Mouse (Mus musculus) olfactory bulb, adult 2 months (tissue): Measurements from ENCODE around the gene Add2. TPM values are rescaled to one million over a fixed set of nuclear protein-coding genes. Genes with fewer than 3 reads are reported as not detected.
A peak's percentile ranks its signal among the peaks of the same experiment; 100 is the strongest.
"Not testable (repeated sequence)": the region's sequence is repeated elsewhere in the genome, so short reads cannot be mapped to it uniquely, and the experiment has no call there.

Experiments
- H3K27ac ChIP-seq: fragments of 200-500 bp; 2 replicates; pipeline ENCODE4 v1.5.1; 2012; ENCODE audit warnings: low read depth, low read length; ENCODE audit not compliant: insufficient read depth
- H3K4me1 ChIP-seq: fragments of 200-500 bp; 2 replicates; pipeline ENCODE4 v1.6.1; 2012; ENCODE audit warnings: low read length; ENCODE audit not compliant: control insufficient read depth, insufficient read depth
- H3K4me3 ChIP-seq: fragments of 200-500 bp; 2 replicates; pipeline ENCODE4 v1.5.1; 2012; ENCODE audit warnings: mild to moderate bottlenecking, low read depth, low read length, moderate library complexity; ENCODE audit not compliant: insufficient read depth
- CTCF ChIP-seq: fragments of 200-500 bp; IDR thresholded peaks from 2 replicates; pipeline ENCODE4 v1.5.1; 2012; ENCODE audit warnings: low read depth, mild to moderate bottlenecking, low read length, moderate library complexity; ENCODE audit not compliant: insufficient read depth
- POLR2A ChIP-seq: fragments of 200-500 bp; IDR thresholded peaks from 2 replicates; pipeline ENCODE4 v1.6.1; 2012; ENCODE audit warnings: mild to moderate bottlenecking, low read depth, low read length, moderate library complexity; ENCODE audit not compliant: insufficient read depth
- WGBS: fragments of 180-500 bp; shearing (Covaris S2); methylation state at CpG from one replicate; pipeline ENCODE4 v1.1.7; 2018; 5-methylcytosine and 5-hydroxymethylcytosine counted together
- polyA plus RNA-seq: library from polyadenylated mRNA; stranded (reverse); fragments of >200 nt; gene quantifications from 2 replicates; pipeline ENCODE4 v1.2.4, GENCODE M21; 2012; ENCODE audit warnings: low replicate concordance; ENCODE audit not compliant: missing spikeins, insufficient read depth, insufficient read length

Gene Add2
- 39.6 TPM in 1 of 2 replicates, not detected in the other for polyA plus RNA-seq

DNA sequence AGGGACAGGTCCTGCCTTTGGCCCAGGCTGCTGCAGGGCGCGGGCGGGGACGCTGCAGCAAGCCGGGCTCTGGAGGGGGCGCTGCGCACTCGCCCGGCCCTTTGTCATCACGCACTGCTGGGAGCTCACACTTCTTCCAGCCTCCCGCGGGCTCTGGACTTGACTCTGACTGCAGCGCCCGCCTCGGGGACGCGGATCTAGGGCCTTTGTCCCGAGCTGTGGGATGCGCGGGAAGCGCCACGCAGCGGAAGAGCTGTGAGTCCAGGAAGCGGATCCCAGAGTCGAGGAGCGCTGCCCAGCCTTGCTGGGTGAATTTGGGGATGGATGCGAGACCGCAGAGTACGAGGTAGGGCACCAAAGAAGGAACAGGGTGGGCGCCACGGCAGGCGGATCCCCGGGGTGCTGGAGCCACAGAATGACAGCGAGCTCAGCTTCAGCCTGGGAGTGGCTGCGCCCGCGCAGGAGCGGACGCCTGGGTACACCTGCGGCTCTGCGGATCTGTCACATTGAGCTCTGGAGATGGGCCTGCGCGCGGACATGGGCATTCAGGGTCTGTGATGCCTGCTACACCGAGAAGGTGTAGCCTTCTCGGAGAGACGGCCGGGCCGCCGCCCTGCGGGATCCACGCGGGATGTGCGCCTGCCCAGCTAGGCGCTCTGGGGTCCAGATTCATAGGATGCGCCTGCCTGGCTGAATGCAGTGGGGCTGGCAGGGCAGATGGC is at the start of gene Add2:
Add2 (plus strand) TSS at position 81 of the 722 bp plus-strand sequence.
- 0 out of 2 replicates have a peak, but pooled peaks cover 4% of the 10 kb centered on the region for H3K4me1 ChIP-seq
- peak within 1 kb of the TSS; percentile 99 for H3K27ac ChIP-seq
- H3K4me3 ChIP-seq = peak within 1 kb of the TSS; percentile 96
- WGBS = under 1% methylated on average over 56 of the region's 56 CpGs
- TF ChIP-seq POLR2A = peak; percentile 39; the same call in 1 of the 2 replicates
- TF ChIP-seq CTCF = no peak; the same call in 1 of the 2 replicates

DNA sequence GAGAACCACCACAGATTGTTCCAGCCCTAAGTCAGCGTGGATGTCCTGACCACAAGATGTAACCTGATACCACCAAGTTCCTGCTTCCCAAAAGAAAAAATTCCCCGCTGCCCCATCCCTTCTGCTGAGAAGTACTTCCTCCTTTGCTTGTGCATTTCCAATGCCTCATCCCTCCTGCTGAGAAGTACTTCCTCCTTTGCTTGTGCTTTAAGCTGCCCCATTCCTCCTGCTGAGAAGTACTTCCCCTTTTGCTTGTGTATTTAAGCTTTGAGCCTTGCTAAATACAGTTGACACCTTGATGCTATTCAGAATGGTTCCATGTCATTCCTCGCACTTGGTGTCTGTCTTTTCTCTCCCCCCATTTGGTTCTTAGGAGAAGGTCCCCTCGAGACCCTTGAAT is 49.7 kb upstream of the Add2 start:
- 72% methylated on average over 4 of the region's 4 CpGs for whole genome bisulfite sequencing
- H3K4me3 ChIP-seq, H3K4me1 ChIP-seq, H3K27ac ChIP-seq: not testable (repeated sequence)

DNA sequence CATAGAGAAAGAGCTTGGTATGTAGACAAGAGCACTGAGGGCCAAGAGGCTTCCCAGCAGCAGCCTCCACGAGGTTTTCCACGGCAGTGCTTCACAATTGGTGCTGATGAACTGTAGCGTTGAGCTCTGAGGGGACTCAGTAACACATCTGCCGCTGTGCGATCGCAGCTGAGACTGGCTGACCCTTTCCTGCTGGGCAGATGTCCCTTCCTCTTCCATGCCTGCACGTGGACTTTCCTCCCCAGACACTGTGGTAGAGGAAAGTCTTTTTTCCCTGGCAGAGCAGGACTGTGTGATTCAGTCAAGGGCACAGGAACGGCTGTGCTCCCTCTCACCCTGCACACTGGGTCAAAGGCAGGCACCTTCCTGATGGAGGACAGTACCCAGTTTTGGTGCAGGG is 44.1 kb upstream of the Add2 start:
- Histone ChIP-seq H3K4me1 (no peaks in the 10 kb centered on the region), H3K4me3 (no peak overlapping the region), H3K27ac (no peak overlapping the region)
- TF ChIP-seq POLR2A (no peak), CTCF (no peak)
- WGBS = 79% methylated on average over 8 of the region's 8 CpGs

DNA sequence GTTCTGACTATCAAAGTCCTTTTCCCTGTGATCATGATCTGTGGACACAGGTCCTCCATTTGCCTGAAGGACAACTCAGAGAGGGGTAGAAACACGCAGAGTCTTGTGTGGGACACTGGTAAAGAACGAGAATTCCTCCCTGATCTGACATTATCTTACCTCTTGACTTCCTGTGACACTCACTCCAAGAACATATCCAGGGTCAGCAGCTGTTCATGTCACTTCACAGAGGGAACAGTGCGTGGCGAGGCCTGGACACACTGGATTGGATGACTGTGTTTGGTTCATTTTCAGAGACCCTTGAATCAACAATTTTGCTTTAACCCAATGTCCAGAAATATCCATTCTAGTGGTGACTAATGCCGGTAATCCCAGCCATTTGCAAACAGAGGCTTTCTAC is 38.9 kb upstream of the Add2 start:
- not testable (repeated sequence) for H3K4me3 ChIP-seq, H3K27ac ChIP-seq, H3K4me1 ChIP-seq
- WGBS = 95% methylated on average over 5 of the region's 5 CpGs

DNA sequence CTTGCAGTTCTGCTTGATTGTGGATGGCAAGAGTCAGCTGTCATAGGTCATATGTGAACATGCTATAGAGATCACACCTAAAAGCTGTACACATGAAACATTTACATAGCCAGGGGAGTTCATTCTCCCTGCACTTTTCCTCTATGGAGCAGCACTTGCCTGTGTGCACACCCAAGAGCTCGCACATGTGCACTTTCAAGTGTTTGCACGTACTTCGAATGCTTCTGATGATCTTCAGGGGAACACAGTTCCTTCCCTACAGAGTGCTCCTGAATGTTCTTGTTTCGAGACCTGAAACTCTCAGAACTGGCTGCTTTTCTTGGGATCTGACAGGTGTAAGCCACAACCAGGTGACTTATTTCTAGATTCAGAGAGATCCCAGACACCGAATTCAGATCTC is 37.7 kb upstream of the Add2 start:
- not testable (repeated sequence) for H3K27ac ChIP-seq

DNA sequence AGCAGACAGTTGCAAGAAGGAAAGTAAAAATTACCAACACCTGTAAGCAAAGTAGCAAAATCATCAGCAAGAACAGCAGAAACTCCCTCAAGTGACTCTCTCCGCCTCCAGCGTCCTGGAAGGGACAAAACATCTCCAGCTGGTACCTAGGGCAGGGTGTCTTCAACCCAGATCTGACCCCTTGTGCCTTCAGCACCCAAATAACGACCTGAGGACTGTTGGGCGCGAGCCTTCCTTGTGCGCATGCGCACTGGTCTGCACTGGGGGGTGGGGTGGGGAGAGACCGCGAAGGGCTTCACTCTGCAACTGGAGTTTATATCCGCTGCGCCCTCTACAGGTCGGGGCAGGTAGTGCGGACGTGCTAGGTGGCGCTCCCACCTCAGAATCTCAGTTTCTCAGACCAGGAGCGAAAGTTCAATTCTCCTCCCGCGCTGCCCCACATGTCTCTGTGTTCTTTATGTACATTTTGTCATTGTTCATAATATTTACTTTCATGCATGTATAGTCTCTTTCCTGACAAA is 25.0 kb upstream of the Add2 start:
- TF ChIP-seq POLR2A (no peak), CTCF (peak; percentile 65)
- no peak overlapping the region for H3K27ac ChIP-seq
- no peak overlapping the region for H3K4me3 ChIP-seq
- H3K4me1 ChIP-seq = peaks cover 3% of the 10 kb centered on the region
- 76% methylated on average over 18 of the region's 18 CpGs for WGBS

More for the DNA sequence above, 37.7 kb upstream of the Add2 start:
- 93% methylated on average over 5 of the region's 5 CpGs for WGBS
- not testable (repeated sequence) for H3K4me1 ChIP-seq, H3K4me3 ChIP-seq

DNA sequence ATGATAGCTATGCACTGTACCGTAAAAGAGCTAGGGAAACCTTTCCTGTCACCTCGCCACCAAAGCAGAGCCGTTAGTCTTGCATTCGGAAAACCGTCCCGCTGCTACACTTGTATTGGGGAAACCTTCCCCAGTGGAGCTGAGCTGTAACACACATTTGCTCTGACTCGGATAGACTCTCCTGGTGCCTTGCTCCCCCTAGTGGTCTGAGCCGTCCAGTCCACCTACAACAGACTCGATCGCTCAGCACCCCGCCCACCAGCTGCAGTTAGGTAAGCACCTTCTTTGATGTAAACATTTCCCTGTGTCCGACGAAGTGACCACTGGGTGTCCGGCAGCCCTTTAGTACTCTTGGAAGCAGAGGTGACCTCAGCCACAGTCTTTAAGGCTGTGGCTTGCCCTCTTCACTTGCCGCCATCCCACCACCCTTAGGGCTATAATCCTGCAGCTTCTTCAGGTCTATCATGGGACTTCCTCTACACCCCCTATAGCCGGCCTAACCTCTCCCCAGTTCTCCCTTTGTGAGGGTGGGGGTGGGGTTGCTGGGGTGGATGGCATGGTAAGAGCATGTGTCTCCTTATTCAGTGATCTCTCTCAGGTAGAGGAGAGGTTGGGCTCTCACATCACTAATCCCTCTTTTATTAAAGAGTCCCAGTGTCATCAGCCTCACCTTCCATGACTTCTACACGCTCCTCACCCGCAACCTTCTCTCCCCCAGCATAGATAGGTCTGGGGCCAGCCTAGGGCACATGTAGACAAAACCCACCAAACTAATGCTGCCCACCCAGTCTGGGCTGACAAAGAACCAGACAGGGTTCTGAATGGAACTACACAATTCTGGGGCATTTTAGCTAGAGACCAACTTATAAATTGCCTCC is 24.0 kb upstream of the Add2 start:
- no peak overlapping the region for H3K4me3 ChIP-seq
- TF ChIP-seq CTCF = peak; percentile 89
- no peak for TF ChIP-seq POLR2A
- peaks cover 3% of the 10 kb centered on the region for H3K4me1 ChIP-seq
- WGBS = 12% methylated on average over 18 of the region's 18 CpGs
- no peak overlapping the region for H3K27ac ChIP-seq

DNA sequence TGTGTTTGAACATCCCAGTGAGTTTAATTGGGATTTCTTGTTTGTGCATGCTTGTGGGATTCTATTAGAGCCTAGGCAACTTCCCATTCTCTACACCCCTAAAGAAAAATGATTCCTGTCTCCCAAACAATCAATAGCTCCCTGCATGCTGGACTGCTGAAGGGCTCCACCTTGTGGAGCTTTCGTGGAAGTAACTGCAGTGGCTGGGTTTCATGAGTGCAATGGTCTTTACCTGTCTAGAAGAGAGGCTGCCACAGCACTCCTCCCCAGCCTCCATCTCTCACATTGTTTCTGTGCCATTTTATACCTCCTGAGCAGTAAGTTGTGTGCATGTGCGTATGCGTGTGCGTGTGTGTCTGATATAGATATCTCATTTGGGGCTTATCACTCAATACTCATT is 18.5 kb upstream of the Add2 start:
- Histone ChIP-seq H3K27ac (no peak overlapping the region), H3K4me1 (no peaks in the 10 kb centered on the region; the same call in 1 of the 2 replicates), H3K4me3 (no peak overlapping the region)
- TF ChIP-seq CTCF = no peak; the same call in 1 of the 2 replicates
- no peak for TF ChIP-seq POLR2A
- 42% methylated on average over 4 of the region's 4 CpGs for WGBS

DNA sequence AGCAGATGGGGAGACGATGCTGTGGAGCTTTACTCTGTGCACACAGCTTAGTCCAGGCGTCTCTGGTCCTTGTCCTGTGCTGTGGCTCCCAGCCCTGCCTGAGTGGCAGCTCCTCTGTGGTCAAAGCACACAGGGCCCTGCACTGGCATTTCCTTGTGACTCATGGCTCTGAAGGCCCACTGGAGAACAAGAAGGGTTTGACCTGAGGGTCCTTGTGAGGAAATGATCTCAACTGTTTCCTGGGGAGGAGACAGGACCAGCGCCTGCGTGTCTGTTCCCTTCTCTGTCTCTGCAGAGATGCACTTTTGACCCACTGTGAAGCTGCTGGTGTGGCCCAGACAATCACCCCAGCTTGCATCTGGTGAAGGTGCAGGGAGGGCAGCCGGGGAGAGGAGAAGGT is 13.7 kb upstream of the Add2 start:
- H3K4me3 ChIP-seq, H3K27ac ChIP-seq, H3K4me1 ChIP-seq: not testable (repeated sequence)
- WGBS = 89% methylated on average over 5 of the region's 5 CpGs
